Mouse (Mus musculus): Measurements from ENCODE around the gene Syne4.

DNA sequence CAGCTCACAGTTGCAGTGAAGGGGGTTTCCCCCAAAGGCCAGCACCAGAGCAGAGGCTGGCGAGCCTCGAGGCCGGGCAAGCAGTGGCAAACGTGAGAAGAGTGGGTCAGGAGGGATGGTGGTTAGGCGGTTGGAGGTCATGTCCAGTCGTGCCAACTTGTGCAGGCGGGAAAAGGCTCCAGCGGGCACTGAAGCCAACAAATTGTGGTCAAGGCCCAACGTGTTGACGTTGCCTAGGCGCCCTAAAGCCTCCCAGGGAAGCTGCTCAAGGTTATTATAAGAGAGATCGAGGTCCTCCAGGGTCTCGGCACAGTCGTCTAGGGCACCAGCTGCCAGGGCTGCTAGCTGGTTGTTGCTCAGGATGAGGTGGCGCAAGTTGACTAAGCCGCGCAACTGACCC, 45.4 kb downstream of the Syne4 start:
- no peak for TF ChIP-seq CTCF (IDR thresholded peaks at IDR 0.05)
- TF ChIP-seq EP300 (IDR thresholded peaks at IDR 0.05): no peak

Measured in lung, postnatal 0 days (tissue).